Mouse (Mus musculus) myocyte (in vitro differentiated cells): ENCODE data around the gene Vps45. TPM values are rescaled to one million over a fixed set of nuclear protein-coding genes. Genes with fewer than 3 reads are reported as not detected.
"Not testable (repeated sequence)": the region's sequence is repeated elsewhere in the genome, so short reads cannot be mapped to it uniquely, and the experiment has no call there.

Experiments
- H3K27me3 ChIP-seq: one replicate; pipeline ENCODE4 v1.6.1; 2011; ENCODE audit not compliant: control insufficient read depth, insufficient read depth, insufficient read length
- H3K36me3 ChIP-seq: one replicate; pipeline ENCODE4 v1.6.1; 2011; ENCODE audit not compliant: control insufficient read depth, insufficient read depth
- H3K4me2 ChIP-seq: one replicate; pipeline ENCODE4 v1.6.1; 2011; ENCODE audit warnings: low read depth, control low read depth
- H3K4me3 ChIP-seq: one replicate; pipeline ENCODE4 v1.5.1; 2011; ENCODE audit warnings: mild to moderate bottlenecking, control low read depth, moderate library complexity
- H3K79me2 ChIP-seq: one replicate; pipeline ENCODE4 v1.6.1; 2011; ENCODE audit not compliant: control insufficient read depth, insufficient read depth
- H3ac ChIP-seq: one replicate; pipeline ENCODE4 v1.6.1; 2011; ENCODE audit not compliant: control insufficient read depth, insufficient read length
- CEBPB ChIP-seq: IDR thresholded peaks from 2 replicates; pipeline ENCODE4 v1.6.1; 2011; ENCODE audit warnings: mild to moderate bottlenecking, moderate library complexity; ENCODE audit not compliant: poor library complexity, insufficient read depth, severe bottlenecking
- E2F4 ChIP-seq: IDR thresholded peaks from one replicate; pipeline ENCODE4 v1.6.1; 2011; ENCODE audit warnings: mild to moderate bottlenecking, control low read depth, moderate library complexity; ENCODE audit not compliant: insufficient read depth
- MAX ChIP-seq: IDR thresholded peaks from one replicate; pipeline ENCODE4 v1.6.1; 2011; ENCODE audit warnings: low read depth, mild to moderate bottlenecking, control low read depth
- MYOD1 ChIP-seq, 3 experiments: IDR thresholded peaks; one replicate each; pipeline ENCODE4 v1.6.1; 2011; ENCODE audit warnings: control low read depth in 2 of 3, low read depth in 2 of 3, mild to moderate bottlenecking in 2 of 3, moderate library complexity in 1 of 3; ENCODE audit not compliant: insufficient read length in 2 of 3, control insufficient read depth in 1 of 3
- MYOG ChIP-seq, 3 experiments: IDR thresholded peaks; one replicate each; pipeline ENCODE4 v1.6.1; 2011; ENCODE audit warnings: control low read depth in 2 of 3, low read depth in 2 of 3, mild to moderate bottlenecking in 2 of 3; ENCODE audit not compliant: insufficient read length in 2 of 3, control insufficient read depth in 1 of 3, insufficient read depth in 1 of 3
- POLR2A ChIP-seq: IDR thresholded peaks from one replicate; pipeline ENCODE4 v1.6.1; 2011; ENCODE audit warnings: low read depth, mild to moderate bottlenecking, control low read depth, moderate library complexity; ENCODE audit not compliant: insufficient read length
- POLR2AphosphoS2 ChIP-seq: IDR thresholded peaks from one replicate; pipeline ENCODE4 v1.6.1; 2011; ENCODE audit warnings: low read depth, control low read depth; ENCODE audit not compliant: insufficient read length
- REST ChIP-seq: IDR thresholded peaks from one replicate; pipeline ENCODE4 v1.6.1; 2011; ENCODE audit warnings: mild to moderate bottlenecking, control low read depth, moderate library complexity; ENCODE audit not compliant: insufficient read depth, insufficient read length
- SRF ChIP-seq: IDR thresholded peaks from one replicate; pipeline ENCODE4 v1.6.1; 2011; ENCODE audit warnings: low read depth; ENCODE audit not compliant: control insufficient read depth, insufficient read length
- TCF12 ChIP-seq: IDR thresholded peaks from one replicate; pipeline ENCODE4 v1.6.1; 2011; ENCODE audit warnings: mild to moderate bottlenecking, control low read depth; ENCODE audit not compliant: poor library complexity, insufficient read depth, severe bottlenecking
- TCF3 ChIP-seq: IDR thresholded peaks from one replicate; pipeline ENCODE4 v1.6.1; 2011; ENCODE audit warnings: low read depth, control low read depth; ENCODE audit not compliant: insufficient read length
- USF1 ChIP-seq: IDR thresholded peaks from one replicate; pipeline ENCODE4 v1.6.1; 2011; ENCODE audit warnings: low read depth, mild to moderate bottlenecking, control low read depth, moderate library complexity
- polyA plus RNA-seq: library from polyadenylated mRNA; unstranded; fragments of >200 nt; fragmentation: generic; extraction: Trizol; gene quantifications from one replicate; pipeline ENCODE4 v1.2.1, GENCODE M21; 2012; ENCODE audit warnings: missing spikeins

Vps45 gene
- polyA plus RNA-seq, 1 experiment, result 22.0 TPM

DNA sequence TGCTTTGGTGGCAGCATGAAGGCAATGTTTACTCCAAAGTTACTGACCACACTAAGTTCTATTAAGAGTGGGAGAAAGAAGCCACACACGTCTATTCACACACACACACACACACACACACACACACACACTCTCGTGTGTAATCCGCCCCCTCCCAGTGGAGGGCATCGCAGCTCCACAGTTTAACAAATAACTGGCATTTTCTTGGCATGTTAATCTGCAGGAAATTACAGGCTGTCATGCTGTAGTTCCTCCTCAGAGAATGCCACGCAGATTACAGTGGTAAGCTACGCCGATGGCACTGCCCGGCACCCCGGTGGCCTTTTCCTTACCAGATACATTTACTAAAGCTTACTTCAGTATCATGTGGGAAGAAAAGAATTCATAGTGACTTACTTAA lies 80.0 kb downstream of the Vps45 start:
- H3K4me2 ChIP-seq, result no peak overlapping the region
- no peaks in the 10 kb centered on the region for H3K79me2 ChIP-seq
- no peak for TF ChIP-seq MYOD1 (IDR thresholded peaks at IDR 0.05; ENCODE audit: control insufficient read depth in 1 of 3, insufficient read length in 2 of 3, low read depth in 2 of 3)
- TF ChIP-seq USF1, result no peak
- TF ChIP-seq POLR2AphosphoS2, result no peak
- no peak for TF ChIP-seq MAX
- TF ChIP-seq MYOG (IDR thresholded peaks at IDR 0.05; ENCODE audit: control insufficient read depth in 1 of 3, insufficient read depth in 1 of 3, insufficient read length in 2 of 3, low read depth in 2 of 3), result no peak
- H3K36me3 ChIP-seq, result no peaks in the 10 kb centered on the region
- no peak overlapping the region for H3K4me3 ChIP-seq
- no peaks in the 10 kb centered on the region for H3K27me3 ChIP-seq
- H3ac ChIP-seq, result no peak overlapping the region

- not testable (repeated sequence) for H3K79me2 ChIP-seq, H3K4me3 ChIP-seq, H3K27me3 ChIP-seq, H3K36me3 ChIP-seq, H3ac ChIP-seq, H3K4me2 ChIP-seq
These were observed 80.7 kb downstream of the Vps45 start for GRCm38 (mm10) chr3:95977587-95977986.

GRCm38 (mm10) chr3:95977079-95977478 lies 81.2 kb downstream of the Vps45 start:
- Histone ChIP-seq H3K79me2 (no peaks in the 10 kb centered on the region), H3ac (no peak overlapping the region), H3K4me3 (no peak overlapping the region), H3K36me3 (no peaks in the 10 kb centered on the region), H3K27me3 (no peaks in the 10 kb centered on the region), H3K4me2 (no peak overlapping the region)
- no peak for TF ChIP-seq SRF
- no peak for TF ChIP-seq CEBPB
- TF ChIP-seq USF1, result no peak
- no peak for TF ChIP-seq MYOD1 (IDR thresholded peaks at IDR 0.05; ENCODE audit: control insufficient read depth in 1 of 3, insufficient read length in 2 of 3, low read depth in 2 of 3)
- TF ChIP-seq TCF3, result no peak
- no peak for TF ChIP-seq E2F4
- TF ChIP-seq REST, result no peak
- TF ChIP-seq MYOG (IDR thresholded peaks at IDR 0.05; ENCODE audit: control insufficient read depth in 1 of 3, insufficient read depth in 1 of 3, insufficient read length in 2 of 3, low read depth in 2 of 3), result no peak
- TF ChIP-seq POLR2A, result no peak
- TF ChIP-seq TCF12, result no peak
- TF ChIP-seq POLR2AphosphoS2, result no peak
- TF ChIP-seq MAX, result no peak

- H3ac ChIP-seq, result no peak overlapping the region
- TF ChIP-seq MYOD1 (IDR thresholded peaks at IDR 0.05; ENCODE audit: control insufficient read depth in 1 of 3, insufficient read length in 2 of 3, low read depth in 2 of 3) (no peak), USF1 (no peak), E2F4 (no peak), POLR2AphosphoS2 (no peak), TCF12 (no peak), POLR2A (no peak), REST (no peak), SRF (no peak), TCF3 (no peak), CEBPB (no peak), MAX (no peak), MYOG (IDR thresholded peaks at IDR 0.05; ENCODE audit: control insufficient read depth in 1 of 3, insufficient read depth in 1 of 3, insufficient read length in 2 of 3, low read depth in 2 of 3) (no peak)
- H3K4me3 ChIP-seq, result no peak overlapping the region
- no peaks in the 10 kb centered on the region for H3K36me3 ChIP-seq
- H3K4me2 ChIP-seq, result no peak overlapping the region
- H3K27me3 ChIP-seq, result no peaks in the 10 kb centered on the region
- no peaks in the 10 kb centered on the region for H3K79me2 ChIP-seq
These were observed 85.2 kb downstream of the Vps45 start for GRCm38 (mm10) chr3:95972873-95973634.

- TF ChIP-seq SRF (no peak), REST (no peak), USF1 (no peak), TCF12 (no peak), TCF3 (no peak), POLR2A (no peak), MYOG (IDR thresholded peaks at IDR 0.05; ENCODE audit: control insufficient read depth in 1 of 3, insufficient read depth in 1 of 3, insufficient read length in 2 of 3, low read depth in 2 of 3) (no peak), POLR2AphosphoS2 (no peak), MAX (no peak), MYOD1 (IDR thresholded peaks at IDR 0.05; ENCODE audit: control insufficient read depth in 1 of 3, insufficient read length in 2 of 3, low read depth in 2 of 3) (no peak), CEBPB (no peak), E2F4 (no peak)
- Histone ChIP-seq H3K4me3 (no peak overlapping the region), H3K27me3 (no peaks in the 10 kb centered on the region), H3ac (no peak overlapping the region), H3K4me2 (no peak overlapping the region), H3K79me2 (no peaks in the 10 kb centered on the region), H3K36me3 (no peaks in the 10 kb centered on the region)
These were observed 85.9 kb downstream of the Vps45 start for GRCm38 (mm10) chr3:95972251-95972872.

GRCm38 (mm10) chr3:95970661-95971060 lies 87.6 kb downstream of the Vps45 start:
- H3K4me3 ChIP-seq, H3K27me3 ChIP-seq, H3K4me2 ChIP-seq, H3K36me3 ChIP-seq, H3ac ChIP-seq, H3K79me2 ChIP-seq: not testable (repeated sequence)
